Mouse (Mus musculus) spleen, postnatal 10 days (tissue): ENCODE results near the gene Sh3d21.

Experiments used
- DNase-seq, 2 experiments: peaks; one replicate each; pipeline ENCODE4 v3.0.0; 2021 to 2022; ENCODE audit warnings: low spot score in 2 of 2

The Sh3d21 gene

DNA sequence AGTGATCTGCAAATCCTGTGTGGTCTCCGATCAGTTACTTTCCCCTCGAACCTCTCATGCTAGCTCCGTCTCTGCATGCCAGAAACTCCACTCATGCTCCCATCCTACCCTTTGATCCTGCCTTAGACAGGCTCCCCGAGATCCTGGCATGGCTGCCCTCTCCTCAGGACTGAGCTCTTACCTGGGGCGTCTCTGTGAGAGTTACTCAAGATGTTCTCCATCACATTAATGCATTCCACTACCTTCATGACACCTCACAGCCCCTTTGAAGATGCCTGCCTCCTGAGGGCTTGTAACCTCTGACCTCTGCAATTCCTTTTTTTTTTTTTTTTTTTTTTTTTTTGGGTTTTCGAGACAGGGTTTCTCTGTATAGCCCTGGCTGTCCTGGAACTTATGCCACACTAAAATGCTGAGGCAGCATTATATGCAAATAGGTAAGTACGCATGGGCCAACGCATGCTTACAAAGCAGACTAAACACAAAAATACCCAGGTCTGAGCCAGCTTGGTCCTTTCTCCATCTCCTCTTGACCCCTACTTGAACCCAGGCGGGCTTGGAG lies 16.2 kb downstream of the Sh3d21 start:
- DNase-seq = no peak

DNA sequence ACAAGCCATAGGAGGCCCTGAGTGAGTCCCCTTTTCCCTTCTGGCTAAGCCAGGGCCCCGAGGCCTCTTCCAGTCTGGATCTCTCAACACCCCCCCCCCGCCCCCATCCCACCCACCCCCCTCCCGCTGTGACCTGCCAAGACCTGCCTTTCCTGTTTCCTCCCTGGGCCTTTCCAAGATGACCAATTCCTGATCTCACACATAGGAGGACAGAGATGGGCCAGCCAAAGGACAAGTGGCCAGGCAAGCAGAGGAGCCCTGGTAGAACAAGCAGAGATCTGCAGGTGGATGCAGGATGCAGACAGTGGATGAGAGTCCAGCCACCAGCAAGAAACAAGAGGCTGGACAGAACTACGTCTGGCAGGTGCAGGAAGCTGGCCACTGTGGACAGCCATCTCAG lies 17.9 kb downstream of the Sh3d21 start:
- no peak for DNase-seq

DNA sequence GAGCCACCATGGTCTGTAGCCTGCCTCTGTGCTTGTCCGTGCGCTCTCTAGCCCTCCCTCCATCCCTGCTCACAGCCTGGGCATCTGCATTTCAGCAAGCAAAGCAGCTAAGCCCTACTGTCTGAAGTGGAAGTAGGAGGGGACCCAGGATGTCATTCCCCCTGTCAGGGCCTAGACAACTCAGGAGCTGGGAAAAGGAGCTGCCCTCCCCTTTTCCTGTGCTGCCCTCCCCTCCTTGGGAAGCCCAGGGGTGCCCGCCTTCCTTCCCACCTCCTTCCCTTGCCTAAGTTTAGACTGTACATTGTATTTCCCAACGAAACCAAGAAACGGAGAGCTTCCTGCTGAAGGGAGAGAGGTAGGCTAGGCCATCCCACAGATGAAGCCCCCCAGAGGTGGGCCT lies 22.3 kb downstream of the Sh3d21 start:
- no peak for DNase-seq

DNA sequence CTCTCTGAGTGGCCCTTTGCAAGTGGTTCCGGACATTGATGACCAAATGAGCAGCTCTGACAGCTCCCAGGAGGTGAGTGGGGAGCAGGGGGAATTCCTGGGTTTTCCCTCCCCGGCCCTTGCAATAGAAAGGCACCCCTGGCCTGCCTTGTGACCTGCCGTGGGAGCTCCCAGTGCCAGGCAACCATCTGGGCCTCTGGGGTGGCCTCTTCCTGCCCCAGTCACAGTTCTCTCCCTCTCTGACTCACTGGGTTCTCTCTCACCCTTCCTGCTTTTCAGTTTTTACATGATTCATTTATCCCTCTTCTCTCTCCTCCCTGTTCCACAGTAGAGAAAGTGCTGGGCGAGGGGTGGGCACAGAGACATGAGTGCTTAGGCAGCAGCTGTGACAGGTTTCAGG lies 25.5 kb downstream of the Sh3d21 start:
- no peak for DNase-seq

DNA sequence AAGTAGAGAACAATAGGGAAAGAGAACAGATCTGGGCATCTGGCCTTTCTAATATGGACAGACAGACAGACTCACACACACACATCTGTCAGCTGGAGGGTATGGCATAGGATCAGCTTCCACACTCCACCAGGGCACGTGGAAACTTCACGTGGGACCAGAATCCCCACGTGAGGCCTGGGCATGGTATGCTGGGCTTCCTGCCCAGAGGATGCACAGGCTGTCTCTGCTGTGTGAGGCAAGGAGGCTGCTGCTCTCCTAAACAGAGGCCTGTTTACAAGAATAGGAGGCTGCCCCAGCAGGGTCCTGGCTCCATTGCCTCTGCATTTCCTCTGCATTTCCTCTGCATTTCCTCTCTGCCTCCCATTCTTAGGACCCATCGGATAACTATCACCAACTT lies 28.7 kb downstream of the Sh3d21 start:
- no peak for DNase-seq

DNA sequence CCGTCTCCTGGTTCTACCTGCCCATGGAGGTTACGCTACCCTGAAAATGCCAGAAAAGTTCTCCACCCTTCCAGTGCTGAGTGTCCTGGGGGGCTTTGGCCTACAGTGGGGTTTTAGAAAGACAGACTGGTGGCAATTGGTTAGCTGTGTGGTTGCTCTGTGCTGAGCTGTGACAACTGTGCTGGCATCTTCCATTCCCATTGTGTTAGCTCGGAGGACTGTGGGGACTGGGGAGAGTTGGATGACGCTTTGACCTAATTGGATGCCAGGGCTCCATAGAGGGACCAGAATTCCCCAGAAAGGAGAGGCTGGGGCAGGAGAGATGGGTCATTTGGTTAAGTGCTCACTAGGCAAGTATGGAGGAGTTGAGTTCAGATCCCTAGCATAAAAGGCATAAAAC lies 29.1 kb downstream of the Sh3d21 start:
- no peak for DNase-seq

DNA sequence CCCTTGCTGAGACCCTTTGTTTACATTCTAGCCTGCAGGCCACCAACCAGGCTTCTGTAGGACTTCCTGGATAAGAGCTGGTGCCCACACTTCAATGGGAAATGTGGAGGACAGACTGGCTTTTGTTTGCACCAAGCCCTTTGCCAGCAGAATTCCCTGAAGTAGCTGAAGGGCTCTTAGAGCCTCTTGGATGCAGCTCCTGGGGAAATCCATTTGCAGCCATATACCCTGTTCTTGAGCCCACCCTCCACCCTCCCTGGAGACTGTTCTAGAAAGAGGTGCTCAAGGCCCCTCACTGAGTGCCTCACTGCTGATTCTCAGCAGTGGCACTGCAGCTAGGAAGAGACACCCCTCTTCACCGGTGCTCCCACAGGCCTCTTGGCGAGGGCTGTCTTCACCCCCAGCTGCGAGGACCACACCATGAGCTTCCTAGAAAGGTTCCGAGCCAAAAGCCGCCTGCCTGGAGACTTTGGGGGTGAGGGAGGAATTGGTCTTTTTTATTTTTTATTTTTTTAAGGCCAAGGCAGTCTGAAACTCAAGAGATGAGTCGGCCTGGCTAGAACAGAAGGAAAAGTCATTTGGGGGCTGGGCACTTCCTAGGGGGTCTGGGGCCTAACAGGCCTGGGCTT lies 30.5 kb downstream of the Sh3d21 start:
- no peak for DNase-seq

DNA sequence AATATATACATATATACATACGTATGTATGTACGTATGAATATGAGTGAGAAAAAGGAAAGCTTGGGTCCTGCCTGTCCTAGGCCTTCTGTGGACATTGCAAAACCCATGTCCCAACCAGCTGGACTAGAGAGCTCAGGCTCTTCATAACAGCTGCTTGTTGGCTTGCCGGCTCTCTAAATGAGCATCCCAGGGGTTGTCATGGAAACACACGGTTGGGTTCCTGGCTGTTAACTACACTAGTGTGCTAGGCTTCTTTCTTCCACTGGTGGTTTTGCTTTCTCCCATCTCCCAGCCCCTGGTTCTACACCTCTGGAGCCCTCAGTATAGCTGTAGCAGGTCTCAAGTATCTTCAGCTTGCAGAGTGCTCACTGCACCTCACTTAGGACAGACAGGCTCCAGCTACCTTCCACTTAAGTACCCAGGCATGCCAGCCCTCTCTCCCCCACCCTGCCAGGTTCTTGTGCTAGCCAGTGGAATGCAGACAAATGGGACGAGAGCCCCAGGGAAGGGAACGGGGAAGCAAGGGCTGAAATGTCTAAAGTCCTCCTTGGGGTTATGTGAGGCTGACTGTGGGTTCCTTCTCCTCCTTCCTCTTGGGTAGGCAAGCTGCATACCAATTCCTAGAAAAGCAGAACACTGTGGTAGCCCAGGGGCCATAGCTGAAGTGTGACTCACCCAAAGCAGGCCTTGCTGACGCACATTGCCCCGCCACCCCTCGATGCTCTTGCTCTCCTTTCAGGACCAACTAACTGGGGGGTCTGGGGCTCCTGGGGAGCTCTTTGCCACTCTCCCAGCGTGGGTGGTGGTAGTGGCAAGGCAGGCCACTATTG lies 31.8 kb downstream of the Sh3d21 start:
- DNase-seq = no peak

DNA sequence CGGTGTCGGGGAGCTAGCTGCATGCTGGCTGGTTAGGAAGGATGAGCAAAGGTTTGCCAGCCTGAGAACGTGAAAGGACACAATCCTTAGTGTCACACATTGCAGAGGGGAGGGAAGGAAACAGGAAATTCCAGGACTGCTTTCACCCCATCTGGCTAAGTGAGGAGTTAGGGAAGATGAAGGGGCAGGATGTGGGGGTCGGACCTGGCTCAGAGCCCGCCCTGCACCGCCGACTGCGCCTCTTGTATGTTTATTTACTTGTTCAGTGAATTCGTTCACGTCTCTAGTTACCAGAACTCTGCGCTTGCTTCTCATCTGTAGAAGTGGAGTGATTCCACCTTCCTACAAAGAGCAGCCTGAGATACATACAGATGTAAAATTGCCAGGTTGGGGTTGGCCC lies 32.8 kb downstream of the Sh3d21 start:
- DNase-seq = no peak

DNA sequence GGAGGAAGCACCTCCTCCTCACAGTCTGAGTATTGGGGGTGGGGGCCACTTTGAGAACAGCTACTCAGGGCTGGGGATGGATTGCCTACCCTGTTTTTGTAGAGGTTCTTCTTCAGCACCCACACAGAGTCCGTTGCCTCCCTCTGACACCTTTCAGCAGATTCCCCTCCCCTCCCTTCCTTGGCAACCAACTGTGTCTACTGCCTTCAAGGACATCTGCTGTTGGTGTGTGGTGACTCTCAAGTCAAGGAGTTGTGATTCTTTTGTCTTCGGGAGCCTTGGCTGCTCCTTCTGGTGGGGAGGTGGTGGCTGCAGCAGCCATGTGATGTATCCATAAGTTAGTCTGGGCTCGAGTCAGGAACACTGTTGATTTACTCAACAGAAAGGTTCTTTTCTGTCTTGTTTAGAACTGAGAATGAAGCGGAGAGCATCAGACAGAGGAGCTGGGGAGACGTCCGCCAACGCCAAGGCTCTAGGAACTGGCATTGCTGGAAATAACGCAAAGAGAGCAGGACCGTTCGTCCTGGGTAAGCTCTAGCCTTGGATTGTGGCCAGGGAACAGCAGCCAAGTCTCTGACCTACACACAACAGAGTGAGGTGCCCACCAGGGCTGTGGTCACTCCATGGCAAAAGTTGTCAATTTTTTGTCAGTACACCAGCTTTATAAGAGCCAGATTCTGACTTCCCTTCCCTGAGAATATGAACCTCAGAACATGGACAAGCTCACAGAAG lies 39.8 kb downstream of the Sh3d21 start:
- no peak for DNase-seq

DNA sequence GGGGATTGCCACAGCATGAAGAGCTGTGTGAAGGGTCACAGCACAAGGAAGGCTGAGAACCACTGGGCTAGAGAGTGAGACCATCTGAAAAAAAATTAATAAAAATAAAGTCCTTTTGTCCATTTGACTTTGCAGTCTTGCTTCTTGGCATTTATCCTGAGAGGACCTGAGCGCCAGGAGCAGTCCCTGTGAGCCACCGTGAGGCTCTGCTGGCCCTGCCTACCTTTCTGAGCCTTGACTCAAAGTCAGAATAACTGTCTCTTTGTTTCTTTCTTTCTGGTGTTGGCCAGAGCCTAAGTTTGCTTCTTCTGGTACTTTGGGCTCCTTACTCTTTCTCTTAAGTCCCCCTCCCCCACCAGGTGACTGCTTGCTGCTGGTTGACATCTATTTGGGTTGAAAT lies 42.8 kb downstream of the Sh3d21 start:
- DNase-seq = no peak

DNA sequence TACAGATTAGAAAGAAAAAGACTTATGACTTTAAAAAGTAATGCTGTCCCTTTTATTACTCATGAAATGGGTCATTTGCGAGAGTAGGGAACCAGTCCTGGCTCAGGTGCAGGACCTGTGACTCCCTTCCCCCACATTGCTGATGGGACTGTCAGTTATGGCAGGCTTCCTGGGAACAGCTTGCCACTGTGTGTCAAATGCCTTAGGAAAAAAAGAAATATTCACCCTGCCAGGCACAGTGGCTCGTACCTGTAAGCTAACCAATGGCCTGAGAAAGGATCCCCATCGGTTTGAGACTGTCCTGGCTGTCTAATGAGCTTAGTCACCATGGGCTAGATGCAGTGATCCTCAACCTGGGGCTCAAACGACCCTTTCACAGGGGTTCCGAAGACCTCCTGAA lies 43.2 kb downstream of the Sh3d21 start:
- no peak for DNase-seq

DNA sequence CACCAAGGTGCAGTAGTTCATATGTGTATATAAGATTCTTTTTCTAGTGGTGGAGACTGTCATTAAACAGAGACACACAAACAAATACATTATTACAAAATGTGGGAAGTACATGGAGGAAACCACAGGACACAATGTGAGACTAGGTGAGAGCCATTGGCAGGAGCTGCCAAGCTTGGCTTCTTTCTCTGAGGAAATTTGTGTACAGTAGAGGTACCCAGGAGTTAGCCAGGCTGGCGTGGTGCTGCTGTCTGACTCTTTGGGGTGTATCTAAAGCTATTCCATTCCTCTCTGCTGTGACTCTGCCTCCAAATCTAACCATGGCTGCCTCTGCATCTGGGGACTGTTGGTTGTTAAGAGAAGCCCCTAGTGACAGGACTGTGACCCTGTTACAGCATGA lies 44.2 kb downstream of the Sh3d21 start:
- DNase-seq = no peak

DNA sequence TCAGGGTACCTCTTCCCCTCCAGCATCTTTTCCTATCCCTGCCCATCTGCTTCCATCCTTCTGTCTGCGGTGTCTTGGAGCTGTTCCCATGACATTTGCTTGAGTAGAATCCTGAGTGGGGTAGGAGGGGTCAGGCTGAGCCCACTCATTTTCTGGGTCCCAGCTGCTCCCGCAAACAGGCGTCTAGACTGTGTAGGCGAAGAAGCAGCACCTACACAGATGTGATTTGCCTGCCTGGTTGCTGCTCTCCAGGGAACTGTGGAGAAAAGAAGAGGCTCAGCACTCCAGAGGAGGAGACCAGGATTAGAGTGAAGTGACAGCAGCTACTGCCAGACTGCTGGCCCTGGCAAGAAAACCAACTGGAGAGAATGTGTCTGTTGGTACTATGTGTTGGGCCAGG lies 44.6 kb downstream of the Sh3d21 start:
- DNase-seq = no peak

DNA sequence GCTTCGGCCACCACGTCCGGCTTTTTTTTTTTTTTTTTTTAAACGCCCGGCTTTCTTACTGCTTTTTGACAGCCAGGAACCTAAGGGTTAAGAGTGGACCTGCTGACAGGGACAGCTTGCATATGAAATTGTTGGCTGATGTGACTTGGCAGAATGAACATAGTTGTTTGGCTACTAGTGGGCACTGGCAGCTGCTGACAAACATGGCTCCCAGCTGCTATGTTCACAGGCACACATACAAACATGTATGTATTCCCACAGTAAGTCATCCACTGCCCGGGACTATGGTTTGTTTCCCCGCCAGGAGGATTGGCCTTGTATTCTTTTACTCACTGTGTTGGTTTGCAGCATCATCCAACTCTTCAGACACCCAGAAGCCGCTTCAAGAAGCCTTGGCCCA lies 46.2 kb downstream of the Sh3d21 start:
- no peak for DNase-seq

DNA sequence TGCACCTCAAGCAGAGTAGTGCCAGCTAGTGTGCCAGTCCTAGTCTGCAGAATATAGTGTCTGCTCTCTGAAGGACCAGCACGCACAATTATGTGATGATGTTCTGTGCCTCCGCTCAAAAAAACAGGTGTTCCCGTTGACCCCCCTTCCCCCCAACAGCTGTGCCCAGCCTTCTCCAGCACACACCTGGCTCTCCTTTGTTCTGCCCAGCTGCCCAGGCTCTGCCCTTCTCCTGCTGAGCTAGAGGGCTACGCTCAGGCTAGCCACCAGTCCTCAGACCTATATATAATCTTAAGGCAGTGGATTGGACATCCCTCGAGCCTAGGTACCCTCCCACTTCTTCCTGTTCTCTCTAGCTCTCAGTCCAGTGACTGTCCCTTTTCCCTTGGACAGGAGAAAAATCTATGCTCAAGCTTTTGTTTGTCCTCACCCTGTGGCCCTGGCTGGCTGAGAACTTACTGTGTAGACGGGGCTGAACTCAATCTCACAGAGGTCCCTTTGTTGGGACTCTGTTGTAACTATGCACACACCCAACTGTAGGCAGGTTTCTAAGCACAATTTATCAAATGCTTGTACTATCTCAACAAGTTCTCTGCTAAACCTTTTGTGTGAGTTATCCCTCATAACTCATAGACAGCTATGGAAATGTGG lies 47.3 kb downstream of the Sh3d21 start:
- DNase-seq = no peak

DNA sequence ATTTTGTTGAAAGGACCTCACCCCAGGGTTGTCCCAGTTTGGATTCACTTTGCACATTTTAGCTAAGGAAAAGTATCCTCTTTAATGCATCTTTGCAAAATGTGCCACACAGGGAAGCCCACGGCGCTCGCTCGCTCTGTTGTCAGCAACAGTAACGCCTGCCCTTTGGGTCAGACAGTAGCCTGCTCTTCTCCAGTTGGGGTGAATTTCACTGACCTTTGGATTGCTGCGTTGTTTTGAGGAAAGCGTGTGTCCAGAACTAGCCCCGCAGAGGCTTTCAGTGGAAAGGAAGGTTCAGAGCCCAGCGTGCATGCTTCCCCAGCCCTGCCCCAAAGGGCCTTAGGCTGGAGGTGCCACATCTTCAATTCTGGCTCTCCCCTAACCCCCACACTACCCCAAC lies 47.9 kb downstream of the Sh3d21 start:
- DNase-seq = no peak

DNA sequence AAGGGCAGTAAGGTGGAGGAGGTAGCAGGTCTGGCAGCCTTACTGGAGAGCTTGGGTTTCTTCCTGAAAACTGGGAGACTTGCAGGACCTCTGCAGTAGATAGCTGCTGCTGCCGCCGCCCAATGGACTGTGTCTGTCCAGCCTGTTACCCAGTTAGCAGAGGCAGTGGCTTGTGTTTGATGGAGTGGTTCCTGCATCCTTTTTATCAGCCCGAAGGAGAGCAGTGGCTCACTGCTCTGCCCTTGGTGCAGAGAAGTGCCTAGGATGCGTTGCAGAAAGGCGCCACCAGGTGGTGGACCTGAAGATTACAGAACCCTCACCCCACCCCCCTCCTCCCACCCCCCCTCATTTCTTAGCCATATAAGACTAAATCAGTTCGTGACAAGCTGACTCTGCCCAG lies 49.3 kb downstream of the Sh3d21 start:
- DNase-seq = peak; percentile 41 to 77

DNA sequence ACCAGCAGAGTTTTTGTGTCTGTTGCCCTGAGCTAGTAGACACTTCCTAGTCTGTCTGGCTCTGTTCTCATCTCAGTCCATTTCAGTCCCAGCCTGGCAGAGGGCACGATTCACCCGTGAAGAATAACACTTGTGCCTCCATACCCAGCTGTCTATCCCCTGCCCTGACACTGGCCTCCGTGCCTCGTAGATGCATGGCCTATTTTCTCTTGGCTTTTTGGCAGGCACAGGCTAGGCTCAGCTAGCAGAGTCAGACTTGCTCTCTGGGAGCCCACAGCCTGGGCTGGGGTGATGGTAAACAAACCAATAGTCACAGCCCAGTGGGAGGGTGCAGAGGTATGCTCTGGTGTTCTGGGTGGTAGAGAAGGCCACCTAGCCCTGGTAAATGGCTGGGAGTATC lies 50.0 kb downstream of the Sh3d21 start:
- no peak for DNase-seq

DNA sequence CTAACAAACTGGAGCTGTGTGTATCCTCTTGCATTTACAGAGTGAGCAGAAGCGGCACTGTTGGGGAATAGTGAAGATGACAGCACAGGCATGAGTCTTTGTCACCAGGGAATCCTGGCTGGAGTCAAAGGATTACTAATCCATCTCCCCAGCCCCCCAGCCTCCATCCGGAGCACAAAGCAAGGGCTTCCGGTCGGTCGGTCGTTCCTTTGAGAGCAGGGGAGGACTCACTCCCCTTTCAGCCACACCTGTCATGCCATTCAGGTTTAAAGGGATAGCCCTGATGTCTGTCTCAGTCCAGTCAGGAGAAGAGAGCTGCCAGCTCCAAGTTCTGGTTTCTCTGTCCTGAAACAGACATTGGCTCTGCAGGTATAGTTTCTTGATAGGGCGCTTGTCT lies 52.1 kb downstream of the Sh3d21 start:
- DNase-seq = no peak

DNA sequence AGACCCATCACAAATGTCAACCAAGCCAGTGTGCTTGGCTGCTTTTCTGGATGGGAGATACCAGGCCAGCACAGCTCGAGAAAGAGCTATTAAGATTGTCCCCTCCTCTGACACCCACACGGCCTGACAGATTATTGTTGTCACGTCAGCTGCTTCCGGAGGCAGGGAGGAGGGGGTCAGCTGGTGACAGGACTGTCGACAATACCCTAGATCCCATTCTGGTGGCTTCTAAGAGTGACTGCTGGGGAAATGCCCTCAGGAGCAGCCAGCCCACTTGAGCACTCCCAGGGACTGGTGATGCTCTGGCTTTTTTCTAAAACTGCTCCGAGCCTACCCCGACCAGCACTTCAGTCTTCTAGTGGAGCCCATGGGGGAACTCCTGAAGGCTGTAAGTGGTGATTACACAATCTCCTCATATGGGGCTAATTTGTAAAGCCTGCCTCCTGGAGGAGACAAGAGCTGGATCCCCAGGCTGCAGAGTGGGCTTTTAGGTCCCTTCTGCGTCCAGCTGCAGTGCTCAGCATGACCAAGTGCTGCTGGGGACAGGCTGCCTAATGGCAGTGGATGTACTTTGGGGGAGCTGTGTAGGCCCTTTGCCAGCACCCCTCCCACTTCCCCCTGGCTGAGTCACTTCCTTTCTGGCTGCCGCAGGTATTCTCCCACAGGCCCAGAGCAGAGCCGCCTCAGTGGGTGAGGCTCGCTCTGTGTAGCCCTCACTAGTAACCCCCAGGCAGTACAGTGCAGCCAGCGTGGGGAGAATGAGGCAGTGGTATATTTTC lies 52.7 kb downstream of the Sh3d21 start:
- peak; percentile 45 to 77 for DNase-seq
